Mouse (Mus musculus) cortical plate, adult 2 months (tissue): ENCODE results near the gene Rere.

Experiments
- CTCF ChIP-seq: fragments of 200-500 bp; IDR thresholded peaks from 2 replicates; pipeline ENCODE4 v1.5.1; 2011; ENCODE audit warnings: mild to moderate bottlenecking, control low read depth, low read length; ENCODE audit not compliant: insufficient read depth; ENCODE audit errors: extremely low read depth
- POLR2A ChIP-seq: fragments of 200-500 bp; IDR thresholded peaks from 2 replicates; pipeline ENCODE4 v1.6.1; 2011; ENCODE audit warnings: mild to moderate bottlenecking, low read length, control low read depth; ENCODE audit not compliant: insufficient read depth; ENCODE audit errors: extremely low read depth

DNA sequence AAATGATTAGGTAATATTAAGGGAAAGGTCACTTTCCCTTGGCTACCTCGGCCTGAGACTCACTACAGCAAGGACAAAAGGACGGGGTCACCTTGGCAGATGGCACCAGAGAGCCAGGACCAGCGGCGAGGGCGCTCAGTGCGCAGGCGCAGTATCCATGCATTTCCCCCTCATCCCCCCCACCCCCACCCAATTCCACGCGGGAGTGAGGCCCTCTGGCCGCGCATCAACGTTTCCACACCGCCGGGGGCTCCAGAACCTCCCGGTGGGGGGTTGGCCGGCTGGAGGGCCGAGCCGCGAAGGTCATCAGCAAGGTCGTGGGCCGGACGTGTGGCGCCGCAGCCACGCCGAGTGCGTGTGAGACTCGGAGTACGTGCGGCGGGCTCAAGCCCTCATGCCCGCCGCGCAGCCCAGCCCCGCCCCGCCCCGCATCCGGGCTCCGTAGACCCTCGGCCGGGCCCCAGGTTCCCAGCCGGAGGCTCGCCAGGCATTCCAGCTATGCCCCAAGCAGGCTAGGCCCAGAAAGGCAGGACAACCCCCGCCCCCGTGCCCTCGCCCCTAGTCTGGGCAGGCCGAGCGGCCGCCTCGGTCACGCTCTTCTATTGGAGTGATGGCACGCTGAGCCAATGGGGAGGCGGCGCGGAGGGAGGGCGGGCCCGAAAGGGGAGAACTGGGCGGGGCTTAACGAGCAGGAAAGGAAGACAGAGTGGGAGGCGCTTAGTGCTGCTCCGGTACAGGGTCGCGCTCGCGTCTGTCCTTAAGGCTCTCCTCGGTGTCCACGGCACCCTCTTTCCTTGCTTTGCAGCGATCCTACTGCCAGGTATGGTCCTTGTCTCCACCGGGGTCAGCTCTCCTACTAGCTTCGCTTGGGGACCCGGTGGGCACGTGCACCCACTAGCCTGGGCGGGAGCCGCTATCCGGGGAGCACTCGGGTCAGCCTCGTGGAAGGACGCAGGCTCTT, 44.6 kb upstream of the Rere start, which contains the start of gene Eno1:
- no peak for TF ChIP-seq CTCF
- peak; percentile 93 for TF ChIP-seq POLR2A
